Mouse (Mus musculus) yolk sac, embryonic 10.5 days (tissue): Measurements from ENCODE around the gene Asb16.

Source experiments
- DNase-seq: peaks from one replicate; pipeline ENCODE4 v3.0.0-alpha.2; 2017; ENCODE audit warnings: low spot score

Asb16 gene

GRCm38 (mm10) chr11:102310768-102311695, 42.5 kb downstream of the Asb16 start:
- peak; percentile 56 for DNase-seq

- no peak for DNase-seq
These were observed 43.4 kb downstream of the Asb16 start for GRCm38 (mm10) chr11:102311966-102312365.

- no peak for DNase-seq
These were observed 44.0 kb downstream of the Asb16 start for GRCm38 (mm10) chr11:102312586-102312985.

GRCm38 (mm10) chr11:102314321-102314720, 45.8 kb downstream of the Asb16 start:
- no peak for DNase-seq

GRCm38 (mm10) chr11:102315690-102316571, 47.4 kb downstream of the Asb16 start:
- no peak for DNase-seq

- peak; percentile 92 for DNase-seq
These were observed 48.2 kb downstream of the Asb16 start for GRCm38 (mm10) chr11:102316572-102317297.

- DNase-seq, result peak; percentile 66
These were observed 48.9 kb downstream of the Asb16 start for GRCm38 (mm10) chr11:102317298-102317900.

GRCm38 (mm10) chr11:102317901-102318575, 49.5 kb downstream of the Asb16 start:
- peak; percentile 90 for DNase-seq

- peak; percentile 75 for DNase-seq
These were observed 50.2 kb downstream of the Asb16 start for GRCm38 (mm10) chr11:102318576-102319409.

GRCm38 (mm10) chr11:102319410-102319792, 50.9 kb downstream of the Asb16 start, which contains the start of gene Ubtf:
Ubtf (minus strand) TSS chr11:102319742.
- peak; percentile 78 for DNase-seq

GRCm38 (mm10) chr11:102319941-102320685, 51.6 kb downstream of the Asb16 start:
- peak; percentile 83 for DNase-seq

GRCm38 (mm10) chr11:102320686-102321005, 52.1 kb downstream of the Asb16 start:
- no peak for DNase-seq

GRCm38 (mm10) chr11:102321931-102322330, 53.4 kb downstream of the Asb16 start:
- no peak for DNase-seq

GRCm38 (mm10) chr11:102323516-102323915, 55.0 kb downstream of the Asb16 start:
- no peak for DNase-seq

- no peak for DNase-seq
These were observed 58.7 kb downstream of the Asb16 start for GRCm38 (mm10) chr11:102327250-102327649.

- no peak for DNase-seq
These were observed 59.3 kb downstream of the Asb16 start for GRCm38 (mm10) chr11:102327839-102328238.
